In the genomic region with DNA sequence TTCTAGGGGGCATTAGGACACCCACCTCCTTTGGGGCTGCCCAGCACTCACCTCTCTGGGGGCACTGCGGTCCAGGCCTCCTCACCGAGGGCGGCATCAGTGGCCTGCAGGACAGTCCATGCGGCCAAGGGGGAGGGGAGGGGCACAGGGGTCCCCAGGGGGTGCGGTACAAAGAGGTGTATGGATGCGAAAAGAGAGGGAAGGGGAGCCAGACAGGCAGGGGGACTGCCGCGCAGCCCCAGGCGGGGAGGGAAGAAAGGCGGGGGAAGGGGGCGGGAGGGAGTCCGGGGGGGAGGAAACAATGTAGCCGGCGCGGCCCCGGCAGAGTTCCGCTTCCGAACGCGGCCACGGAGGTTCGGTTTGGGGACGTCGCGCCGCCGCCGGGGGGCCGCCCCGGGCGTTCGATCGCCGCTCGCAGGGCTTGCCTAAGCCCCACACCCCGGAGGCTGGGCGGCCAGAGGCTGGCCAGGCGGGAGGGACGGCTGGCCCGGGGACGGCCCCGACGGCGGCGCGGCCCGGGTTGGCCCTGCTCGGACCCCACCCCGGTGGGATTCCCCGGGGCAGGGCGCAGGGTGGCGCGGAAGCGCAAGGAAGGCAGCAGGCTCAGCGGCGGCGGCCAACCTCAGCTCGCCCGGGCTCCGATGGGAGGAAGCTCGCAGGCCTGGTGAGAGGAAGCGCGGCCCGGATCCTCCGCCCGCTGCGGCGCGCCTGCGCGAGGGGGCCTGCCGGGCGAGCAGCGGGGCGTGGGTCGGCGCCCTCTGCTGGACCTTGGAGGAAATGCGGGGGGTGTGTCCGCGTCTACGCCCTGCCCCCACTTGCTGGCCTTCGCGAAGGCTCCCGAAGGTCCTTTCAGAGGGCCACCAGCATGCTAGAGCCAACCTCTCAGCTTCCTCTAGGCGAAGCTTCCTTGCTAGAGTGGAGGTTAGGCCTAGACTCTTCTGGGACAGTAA, we compare ENCODE assay signal across 8 mouse cellular contexts. TPM values are rescaled to one million over a fixed set of nuclear protein-coding genes. Genes with fewer than 3 reads are reported as not detected.
DNase-seq lines count a peak whose midpoint lies in the region; ATAC-seq lines count a peak whose summit lies in the region.

No protein-coding gene starts in this region.

- H3K27me3 ChIP-seq in intestine, embryonic 15.5 days (replicated peaks), result no peaks in the 10 kb centered on the region

- peak overlapping the region; percentile 86 for H3K4me2 ChIP-seq in intestine, embryonic 15.5 days (replicated peaks)

- under 1% methylated on average over 83 of the region's 85 CpGs for WGBS in intestine, embryonic 15.5 days

- peak overlapping the region; percentile 68 for H3K4me3 ChIP-seq in intestine, embryonic 15.5 days (replicated peaks)

- DNase-seq in adrenal gland, adult 8-10 months, result peak; percentile 91
- DNase-seq in embryo, embryonic 11.5 days (ENCODE audit: low read depth, low spot score), result peak; percentile 84
- DNase-seq in gastrocnemius, postnatal 36 days, result peak; percentile 90 to 93
- DNase-seq in left cerebral cortex, postnatal 25 days (ENCODE audit: low spot score in 2 of 2), result peak; percentile 91 to 92
- peak; percentile 92 for DNase-seq in mesoderm, embryonic 11.5 days (ENCODE audit: low read depth, low spot score)
- peak; percentile 92 for DNase-seq in right cerebral cortex, postnatal 25 days
- peak; percentile 88 to 93 for DNase-seq in urinary bladder, postnatal 36 days (ENCODE audit: low spot score in 2 of 2)

- peak; percentile 84 for ATAC-seq in intestine, embryonic 15.5 days

- H3K4me1 ChIP-seq in intestine, embryonic 15.5 days (replicated peaks), result peaks cover 48% of the 10 kb centered on the region

- H3K36me3 ChIP-seq in intestine, embryonic 15.5 days, result no peaks in the 10 kb centered on the region

- intact Hi-C loops in gastrocnemius, postnatal 36 days (cut with DNase I), result no loop called here
- intact Hi-C loops in left cerebral cortex, postnatal 25 days (cut with DNase I), result loop anchor here (2.0 kb wide), 1 partner anchor 16 kb away; no protein-coding TSS in a partner anchor

- peak overlapping the region; percentile 98 for H3K9ac ChIP-seq in intestine, embryonic 15.5 days

- peak overlapping the region; percentile 97 for H3K27ac ChIP-seq in intestine, embryonic 15.5 days

- H3K9me3 ChIP-seq in intestine, embryonic 15.5 days, result no peaks in the 10 kb centered on the region

RNA-seq across cellular contexts. Expression of a gene that starts 8.2 kb away (rescaled TPM):
- total RNA-seq in adrenal gland, adult 8-10 months (2022), result 100 to 1,000 TPM in 1 of 4 experiments, 10 to 100 TPM in 3; 78.2 to 121 (median 82.4) TPM
- total RNA-seq in gastrocnemius, postnatal 36 days (2021), result 1 to 10 TPM; 8.5 to 9.5 TPM
- 29.0 and 31.4 TPM in 2 replicates for polyA plus RNA-seq in intestine, embryonic 15.5 days (2015; fragmentation: Nextera tagmentation; extraction: Ambion mirVana)
- total RNA-seq in left cerebral cortex, postnatal 25 days (2021), result 10 to 100 TPM; 35.8 to 37.8 TPM

RNA-seq across cellular contexts. Expression of a gene that starts 24.6 kb away (rescaled TPM):
- not detected for total RNA-seq in adrenal gland, adult 8-10 months (2022)
- total RNA-seq in gastrocnemius, postnatal 36 days (2021), result not detected
- polyA plus RNA-seq in intestine, embryonic 15.5 days (2015; fragmentation: Nextera tagmentation; extraction: Ambion mirVana), result not detected in 2 replicates
- not detected for total RNA-seq in left cerebral cortex, postnatal 25 days (2021)

RNA-seq across cellular contexts. Expression of a gene that starts 38.3 kb away (rescaled TPM):
- total RNA-seq in adrenal gland, adult 8-10 months (2022), result under 1 TPM in 2 of 4 experiments, not detected in 2; 0.19 to 0.49 TPM
- total RNA-seq in gastrocnemius, postnatal 36 days (2021), result not detected
- polyA plus RNA-seq in intestine, embryonic 15.5 days (2015; fragmentation: Nextera tagmentation; extraction: Ambion mirVana), result not detected in 2 replicates
- not detected for total RNA-seq in left cerebral cortex, postnatal 25 days (2021)

RNA-seq across cellular contexts. Expression of a gene that starts 39.1 kb away (rescaled TPM):
- not detected for total RNA-seq in adrenal gland, adult 8-10 months (2022)
- total RNA-seq in gastrocnemius, postnatal 36 days (2021), result not detected
- not detected in 2 replicates for polyA plus RNA-seq in intestine, embryonic 15.5 days (2015; fragmentation: Nextera tagmentation; extraction: Ambion mirVana)
- 10 to 100 TPM; 11.0 to 17.4 TPM for total RNA-seq in left cerebral cortex, postnatal 25 days (2021)

RNA-seq across cellular contexts. Expression of a gene that starts 42.5 kb away (rescaled TPM):
- total RNA-seq in adrenal gland, adult 8-10 months (2022), result under 1 TPM in 2 of 4 experiments, not detected in 2; 0.11 to 0.49 TPM
- total RNA-seq in gastrocnemius, postnatal 36 days (2021), result under 1 TPM; 0.26 to 0.57 TPM
- polyA plus RNA-seq in intestine, embryonic 15.5 days (2015; fragmentation: Nextera tagmentation; extraction: Ambion mirVana), result not detected in 2 replicates
- under 1 TPM in 1 of 2 experiments, not detected in 1; 0.14 TPM for total RNA-seq in left cerebral cortex, postnatal 25 days (2021)

Comparison
In these comparisons a context has a peak if more than half of its experiments do, and no peak if none do; other contexts are left out.
1. Peak in every context shown above with its lines: DNase-seq, ATAC-seq, H3K4me3 ChIP-seq and H3K27ac ChIP-seq.